Mouse (Mus musculus) mesoderm, embryonic 11.5 days (tissue): Measurements from ENCODE around the gene Emilin2.

Experiments used
- DNase-seq: peaks from one replicate; pipeline ENCODE4 v3.0.0-alpha.2; 2012; ENCODE audit warnings: low read depth, low spot score

The Emilin2 gene

DNA sequence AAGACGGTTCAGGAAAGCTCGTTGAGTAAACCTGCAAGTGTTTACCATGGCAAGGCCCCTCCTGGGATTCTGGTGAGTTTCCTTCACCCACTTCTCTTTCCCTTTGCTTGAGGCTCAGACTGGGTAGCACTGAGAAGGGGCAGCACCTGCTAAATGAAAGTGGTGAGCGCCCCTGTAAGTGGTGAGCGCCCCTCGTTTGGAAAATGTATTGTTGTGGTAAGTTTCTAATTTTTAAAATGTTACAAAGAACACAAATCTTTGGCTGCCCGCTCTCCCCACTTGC lies 107.0 kb downstream of the Emilin2 start:
- DNase-seq: no peak

- no peak for DNase-seq
These were observed 107.6 kb downstream of the Emilin2 start for GRCm38 (mm10) chr17:71203998-71204808.
